Mouse (Mus musculus) cortical plate, adult 2 months (tissue): ENCODE data around the gene Tmc2. TPM values are rescaled to one million over a fixed set of nuclear protein-coding genes. Genes with fewer than 3 reads are reported as not detected.

Experiments used
- H3K27ac ChIP-seq: fragments of 200-500 bp; 2 replicates; pipeline ENCODE4 v1.5.1; 2012; ENCODE audit warnings: low read length, control low read depth, inconsistent platforms; ENCODE audit not compliant: insufficient read depth
- H3K4me1 ChIP-seq: fragments of 200-500 bp; 2 replicates; pipeline ENCODE4 v1.6.1; 2011; ENCODE audit warnings: low read length; ENCODE audit not compliant: control insufficient read depth, insufficient read depth
- H3K4me3 ChIP-seq: fragments of 200-500 bp; 2 replicates; pipeline ENCODE4 v1.5.1; 2011; ENCODE audit warnings: mild to moderate bottlenecking, low read length, control low read depth; ENCODE audit not compliant: insufficient read depth
- CTCF ChIP-seq: fragments of 200-500 bp; IDR thresholded peaks from 2 replicates; pipeline ENCODE4 v1.5.1; 2011; ENCODE audit warnings: mild to moderate bottlenecking, control low read depth, low read length; ENCODE audit not compliant: insufficient read depth; ENCODE audit errors: extremely low read depth
- POLR2A ChIP-seq: fragments of 200-500 bp; IDR thresholded peaks from 2 replicates; pipeline ENCODE4 v1.6.1; 2011; ENCODE audit warnings: mild to moderate bottlenecking, low read length, control low read depth; ENCODE audit not compliant: insufficient read depth; ENCODE audit errors: extremely low read depth
- polyA plus RNA-seq: library from polyadenylated mRNA; depleted of rRNA; stranded (reverse); fragments of >200 nt; gene quantifications from 2 replicates; pipeline ENCODE4 v1.2.3, GENCODE M21; 2012

Gene Tmc2
- polyA plus RNA-seq, 1 experiment: not detected

DNA sequence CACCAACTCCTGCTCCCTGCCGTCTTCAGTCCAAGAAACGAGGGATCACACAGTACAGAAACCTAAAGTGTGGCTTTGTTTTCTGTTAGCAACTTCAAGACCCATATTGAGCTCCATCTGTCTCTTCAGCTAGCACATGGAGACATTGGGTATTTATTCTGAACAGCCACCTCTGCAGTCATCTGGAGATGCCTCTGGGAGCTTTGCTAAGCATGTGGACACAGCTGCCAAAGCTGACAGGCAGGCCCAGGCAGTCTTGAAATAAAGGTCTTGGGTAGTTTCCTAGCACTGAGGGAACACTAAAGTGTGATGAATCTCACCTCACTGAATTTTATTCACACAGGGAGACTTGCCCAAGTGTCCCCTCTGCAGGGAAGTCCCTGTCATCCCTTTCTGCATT lies 16.6 kb downstream of the Tmc2 start:
- Histone ChIP-seq H3K4me1 (peaks cover 2% of the 10 kb centered on the region; the same call in 1 of the 2 replicates), H3K27ac (no peak overlapping the region), H3K4me3 (no peak overlapping the region)
- TF ChIP-seq CTCF: no peak
- TF ChIP-seq POLR2A: no peak

DNA sequence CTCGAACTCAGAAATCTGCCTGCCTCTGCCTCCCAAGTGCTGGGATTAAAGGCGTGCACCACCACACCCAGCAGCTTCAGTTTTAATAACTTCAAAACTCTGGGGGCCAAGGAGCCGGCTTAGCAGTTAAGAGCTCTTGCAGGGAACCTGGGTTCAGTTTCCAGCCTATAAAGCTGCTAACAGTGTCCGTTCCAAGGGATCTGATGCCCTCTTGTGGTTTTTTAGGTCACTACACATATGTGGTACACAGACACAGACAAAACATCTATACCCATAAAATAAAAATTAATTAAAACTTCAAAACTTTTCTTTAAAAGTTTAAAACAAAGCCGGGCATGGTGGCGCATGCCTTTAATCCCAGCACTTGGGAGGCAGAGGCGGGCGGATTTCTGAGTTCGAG lies 51.9 kb downstream of the Tmc2 start:
- H3K4me1 ChIP-seq: no peaks in the 10 kb centered on the region
- H3K27ac ChIP-seq: no peak overlapping the region
- TF ChIP-seq CTCF (peak; percentile 43; the same call in 1 of the 2 replicates), POLR2A (no peak)
- no peak overlapping the region for H3K4me3 ChIP-seq

DNA sequence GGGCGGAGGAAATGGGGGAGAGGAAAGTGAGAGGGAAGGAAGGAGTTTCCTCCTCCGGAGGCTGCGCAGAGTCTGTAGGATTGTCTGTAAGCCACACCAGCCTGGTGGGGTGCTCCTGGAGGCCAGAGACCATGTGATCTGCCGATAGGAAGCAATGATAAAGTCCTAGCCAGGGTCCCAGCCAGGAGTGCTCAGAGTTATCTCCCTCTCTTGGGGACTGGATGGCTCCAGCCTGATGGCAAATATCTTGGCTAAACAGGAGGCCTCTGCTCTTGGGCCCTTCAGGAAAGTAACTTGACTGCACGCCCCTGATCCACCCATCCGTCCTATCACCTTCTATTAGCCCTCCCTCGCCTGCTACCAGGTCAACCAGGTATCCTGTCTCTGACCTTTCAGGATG lies 53.2 kb downstream of the Tmc2 start:
- TF ChIP-seq POLR2A (no peak), CTCF (no peak)
- Histone ChIP-seq H3K4me3 (no peak overlapping the region), H3K4me1 (no peaks in the 10 kb centered on the region), H3K27ac (no peak overlapping the region)

DNA sequence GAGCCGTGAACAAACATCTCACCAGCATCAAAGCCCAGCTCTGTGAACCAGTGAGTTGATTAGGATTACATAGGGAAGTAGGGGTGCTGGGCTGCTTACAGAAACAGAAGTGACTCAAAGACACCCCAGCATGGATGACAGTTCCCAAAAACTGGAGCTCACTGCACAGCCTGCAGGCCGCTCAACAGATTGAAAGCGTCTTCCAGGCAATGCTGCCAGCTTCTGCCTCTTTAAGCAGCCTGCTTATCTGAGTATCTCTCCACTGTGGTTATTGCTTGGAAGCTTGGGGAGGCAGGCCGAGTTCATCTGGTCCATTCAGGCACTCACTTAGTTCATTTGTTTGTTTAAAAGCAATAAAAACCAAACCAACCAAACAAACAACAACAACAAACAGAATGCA lies 61.8 kb downstream of the Tmc2 start:
- H3K4me3 ChIP-seq: no peak overlapping the region
- H3K27ac ChIP-seq: no peak overlapping the region
- peaks cover 1% of the 10 kb centered on the region; the same call in 1 of the 2 replicates for H3K4me1 ChIP-seq
- TF ChIP-seq CTCF (no peak), POLR2A (no peak)

DNA sequence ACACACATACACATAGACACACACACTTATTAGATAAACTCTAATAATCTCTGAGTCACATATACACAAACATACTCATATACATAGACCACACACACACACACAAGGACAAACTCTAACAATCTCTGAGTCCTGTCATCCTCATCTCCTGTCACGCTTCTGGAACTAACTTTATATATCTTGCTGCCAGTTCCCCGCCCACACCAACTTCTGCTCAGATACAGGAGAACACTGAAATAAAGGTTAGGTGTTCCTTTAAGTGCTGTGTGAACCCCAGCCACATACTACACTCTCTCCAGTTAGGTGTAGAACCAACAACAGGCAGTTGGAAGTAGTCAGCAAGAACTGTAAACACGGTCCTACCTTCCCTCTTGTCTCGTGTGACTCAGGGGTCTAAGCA lies 65.8 kb downstream of the Tmc2 start:
- H3K27ac ChIP-seq: no peak overlapping the region
- TF ChIP-seq CTCF (no peak), POLR2A (no peak)
- H3K4me3 ChIP-seq: no peak overlapping the region
- H3K4me1 ChIP-seq: peaks cover 1% of the 10 kb centered on the region; the same call in 1 of the 2 replicates

DNA sequence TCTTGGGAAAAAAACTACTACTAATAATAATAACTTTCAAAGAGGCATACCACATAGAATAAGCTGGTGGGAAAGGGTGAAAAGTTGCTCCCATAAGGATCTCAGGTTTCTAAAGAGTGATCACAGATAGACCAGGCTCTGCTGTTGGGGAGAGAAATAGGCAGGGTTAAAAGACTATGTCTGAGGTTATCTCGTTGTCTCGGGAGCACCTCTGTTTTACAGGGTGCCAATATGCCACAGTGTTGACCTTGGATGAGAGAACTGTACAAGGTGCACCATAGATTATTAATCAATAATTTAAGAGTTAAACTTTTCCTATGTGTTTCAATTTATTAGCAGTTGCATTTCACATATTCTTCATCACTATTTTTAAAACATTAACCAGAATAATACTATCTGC lies 66.9 kb downstream of the Tmc2 start:
- no peak for TF ChIP-seq POLR2A
- TF ChIP-seq CTCF: no peak
- Histone ChIP-seq H3K4me1 (peaks cover 1% of the 10 kb centered on the region; the same call in 1 of the 2 replicates), H3K4me3 (no peak overlapping the region), H3K27ac (no peak overlapping the region)

DNA sequence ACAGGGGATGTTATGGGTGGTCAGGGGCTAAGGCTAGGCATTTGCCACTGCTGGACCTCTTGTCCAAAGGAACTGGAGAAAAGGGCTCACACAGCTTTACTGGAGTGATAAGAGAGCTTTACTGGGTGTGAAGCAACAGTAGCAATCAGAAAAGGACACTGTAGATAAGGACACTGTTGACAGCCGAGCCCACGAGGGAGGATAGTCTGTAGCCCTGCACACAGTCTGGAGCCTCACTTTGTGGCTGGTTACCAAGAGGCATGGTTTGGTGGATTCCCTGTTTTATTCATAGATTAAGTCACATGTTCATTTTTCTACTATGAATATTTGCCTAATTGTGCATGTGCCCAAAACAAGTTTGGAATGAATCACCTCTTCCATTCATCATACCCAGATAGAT lies 67.4 kb downstream of the Tmc2 start:
- H3K4me1 ChIP-seq: peaks cover 1% of the 10 kb centered on the region; the same call in 1 of the 2 replicates
- H3K4me3 ChIP-seq: no peak overlapping the region
- H3K27ac ChIP-seq: no peak overlapping the region
- no peak for TF ChIP-seq POLR2A
- no peak for TF ChIP-seq CTCF

DNA sequence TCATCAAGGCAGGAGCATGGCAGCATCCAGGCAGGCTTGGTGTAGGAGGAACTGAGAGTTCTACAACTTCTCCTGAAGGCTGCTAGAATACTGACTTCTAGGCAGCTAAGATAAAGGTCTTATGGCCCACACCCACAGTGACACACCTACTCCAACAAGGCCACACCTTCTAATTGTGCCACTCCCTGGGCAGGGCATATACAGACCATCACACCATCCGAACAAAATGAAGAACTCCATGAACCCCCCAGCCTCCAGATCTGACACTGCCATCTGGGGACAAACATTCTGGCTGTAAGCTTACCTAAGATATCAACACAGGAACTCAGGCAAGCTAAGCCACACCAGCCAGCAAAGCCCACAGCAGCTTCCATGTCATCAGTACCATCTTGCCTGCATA lies 70.5 kb downstream of the Tmc2 start:
- TF ChIP-seq CTCF (no peak), POLR2A (no peak)
- no peak overlapping the region for H3K27ac ChIP-seq
- peaks cover 1% of the 10 kb centered on the region; the same call in 1 of the 2 replicates for H3K4me1 ChIP-seq
- no peak overlapping the region for H3K4me3 ChIP-seq

DNA sequence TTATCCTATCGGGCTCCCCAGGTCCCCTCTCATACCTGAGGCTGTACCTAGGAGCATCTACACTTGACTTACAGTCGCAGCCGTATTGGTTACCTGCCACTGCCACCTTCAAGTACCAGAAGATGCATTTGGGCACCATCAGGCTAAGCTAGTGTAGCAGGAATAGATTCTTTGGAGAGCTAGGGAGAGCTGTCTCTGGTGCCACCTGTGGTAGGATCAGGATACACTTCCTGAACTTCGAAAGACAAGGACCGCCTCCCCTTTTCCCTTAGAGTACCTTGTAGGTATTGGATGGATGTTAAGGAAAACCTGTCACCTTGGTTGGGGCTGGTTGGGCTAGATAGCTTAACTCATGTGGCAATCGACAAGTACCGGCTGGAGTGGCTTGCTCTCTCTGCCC lies 73.1 kb downstream of the Tmc2 start:
- no peak overlapping the region for H3K27ac ChIP-seq
- H3K4me1 ChIP-seq: no peaks in the 10 kb centered on the region
- H3K4me3 ChIP-seq: no peak overlapping the region
- TF ChIP-seq POLR2A (no peak), CTCF (no peak)

DNA sequence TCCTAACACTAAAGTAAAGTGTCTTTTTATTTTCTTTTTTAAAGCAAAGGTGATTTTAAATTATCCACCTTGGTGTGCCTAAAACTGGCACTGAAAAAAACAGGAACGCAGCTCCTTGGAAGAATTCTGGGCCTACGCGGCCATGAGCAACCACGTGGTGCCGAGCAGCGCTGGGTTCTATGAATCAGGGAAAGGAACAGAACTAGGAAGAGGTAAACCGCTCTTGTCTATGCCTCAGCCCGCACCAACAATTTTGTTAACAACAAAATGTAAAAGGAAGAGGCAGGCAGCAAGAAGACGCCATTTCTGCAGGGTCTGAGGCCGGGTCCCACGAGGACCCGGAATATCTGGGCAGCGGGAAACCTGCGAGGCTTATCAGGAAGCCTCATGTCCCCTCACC lies 78.7 kb downstream of the Tmc2 start:
- Histone ChIP-seq H3K27ac (peak overlapping the region; percentile 63; the same call in 1 of the 2 replicates), H3K4me3 (peak overlapping the region; percentile 76), H3K4me1 (peaks cover 3% of the 10 kb centered on the region; the same call in 1 of the 2 replicates)
- TF ChIP-seq CTCF: no peak
- TF ChIP-seq POLR2A: no peak
